Mouse (Mus musculus): ENCODE measurements around the gene Abhd17a. TPM values are rescaled to one million over a fixed set of nuclear protein-coding genes. Genes with fewer than 3 reads are reported as not detected.

The Abhd17a gene
- polyA plus RNA-seq, 1 experiment from 2014 or later: 35.9 TPM

DNA sequence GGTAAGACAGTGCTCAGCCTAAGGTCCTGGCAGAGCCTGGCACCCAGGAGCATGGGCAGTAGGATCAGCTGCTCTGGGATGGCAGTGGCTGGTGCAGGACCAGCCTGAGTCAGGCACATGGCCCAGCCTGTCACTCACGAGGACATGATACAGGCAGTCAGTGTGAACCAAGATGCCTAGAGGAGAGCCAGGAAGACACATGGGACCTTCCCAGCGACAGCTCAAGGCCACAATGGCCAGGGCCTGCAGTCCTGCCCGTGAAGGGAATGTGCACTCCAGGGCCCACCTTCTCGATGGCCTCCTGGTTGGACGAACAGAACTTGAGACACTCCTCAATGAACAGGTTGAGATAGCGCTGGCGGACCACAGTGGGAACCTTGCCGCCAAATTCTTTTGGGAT is 44.6 kb downstream of the Abhd17a start:
- Histone ChIP-seq H3K36me3 (ENCODE audit: control insufficient read depth, insufficient read depth) (peaks cover 66% of the 10 kb centered on the region), H3K4me3 (ENCODE audit: low read depth, low read length) (no peak overlapping the region), H3K9ac (ENCODE audit: low read depth, low read length) (no peak overlapping the region), H3K4me2 (ENCODE audit: low read depth, low read length) (no peak overlapping the region), H3K27me3 (ENCODE audit: control insufficient read depth, insufficient read depth, low read depth, low read length) (no peaks in the 10 kb centered on the region), H3K9me3 (replicated peaks; ENCODE audit: control insufficient read depth, low read length) (no peaks in the 10 kb centered on the region), H3K27ac (ENCODE audit: low read length) (no peak overlapping the region), H3K4me1 (ENCODE audit: control insufficient read depth, low read depth, low read length) (peaks cover 26% of the 10 kb centered on the region)
- 84% methylated on average over 8 of the region's 8 CpGs for WGBS (ENCODE audit: insufficient replicate concordance)
- no peak for ATAC-seq (ENCODE audit: low read depth)

DNA sequence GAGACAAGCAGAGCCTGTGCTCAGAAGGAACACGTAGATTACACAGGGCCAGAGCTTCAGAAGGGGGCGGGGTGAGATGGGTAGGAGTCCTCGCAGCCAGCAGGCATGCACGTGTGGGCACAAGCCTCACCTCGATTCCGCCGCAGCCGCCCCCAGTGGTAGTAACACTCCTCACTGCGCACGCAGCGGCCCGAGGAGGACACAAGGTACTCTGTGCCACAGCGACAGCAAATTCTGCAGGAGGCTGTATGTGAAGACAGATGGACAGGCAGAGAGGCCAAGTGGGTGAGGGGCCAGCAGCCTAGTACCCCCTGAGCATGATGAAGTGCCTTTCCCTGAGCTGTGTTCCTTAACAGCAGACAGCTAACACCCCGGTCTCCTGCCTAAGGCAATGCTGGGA is 46.3 kb downstream of the Abhd17a start:
- no peak overlapping the region for H3K9ac ChIP-seq (ENCODE audit: low read depth, low read length)
- no peak overlapping the region for H3K4me3 ChIP-seq (ENCODE audit: low read depth, low read length)
- WGBS (ENCODE audit: insufficient replicate concordance): 89% methylated on average over 14 of the region's 14 CpGs
- no peak overlapping the region for H3K27ac ChIP-seq (ENCODE audit: low read length)
- H3K36me3 ChIP-seq (ENCODE audit: control insufficient read depth, insufficient read depth): peaks cover 56% of the 10 kb centered on the region
- peaks cover 38% of the 10 kb centered on the region for H3K4me1 ChIP-seq (ENCODE audit: control insufficient read depth, low read depth, low read length)
- no peaks in the 10 kb centered on the region for H3K9me3 ChIP-seq (replicated peaks; ENCODE audit: control insufficient read depth, low read length)
- H3K4me2 ChIP-seq (ENCODE audit: low read depth, low read length): no peak overlapping the region
- no peaks in the 10 kb centered on the region for H3K27me3 ChIP-seq (ENCODE audit: control insufficient read depth, insufficient read depth, low read depth, low read length)
- ATAC-seq (ENCODE audit: low read depth): no peak

DNA sequence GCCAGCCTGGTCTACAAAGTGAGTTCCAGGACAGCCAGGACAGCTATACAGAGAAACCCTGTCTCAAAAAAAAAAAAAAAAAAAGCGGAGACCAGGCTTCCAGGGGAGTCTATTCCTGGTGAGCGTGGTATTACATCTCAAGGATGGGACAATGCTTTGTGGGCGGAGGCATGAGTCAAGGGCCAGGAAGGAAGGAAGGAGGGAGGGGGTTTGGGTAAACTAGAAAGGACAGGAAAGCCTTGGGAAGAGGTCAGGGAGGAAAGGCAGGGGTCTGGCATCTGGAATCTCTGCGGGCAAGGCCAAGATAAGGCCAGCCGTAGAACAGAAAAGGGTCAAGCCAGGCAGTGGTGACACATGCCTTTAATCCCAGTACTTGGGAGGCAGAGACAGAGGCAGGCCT is 50.6 kb downstream of the Abhd17a start:
- Histone ChIP-seq H3K36me3 (ENCODE audit: control insufficient read depth, insufficient read depth) (peaks cover 26% of the 10 kb centered on the region), H3K9ac (ENCODE audit: low read depth, low read length) (no peak overlapping the region), H3K27me3 (ENCODE audit: control insufficient read depth, insufficient read depth, low read depth, low read length) (no peaks in the 10 kb centered on the region; the same call in 1 of the 2 replicates), H3K27ac (ENCODE audit: low read length) (0 out of 2 replicates have a peak overlapping the region, but pooled peaks have one; percentile 26), H3K4me3 (ENCODE audit: low read depth, low read length) (no peak overlapping the region), H3K9me3 (replicated peaks; ENCODE audit: control insufficient read depth, low read length) (no peaks in the 10 kb centered on the region), H3K4me2 (ENCODE audit: low read depth, low read length) (peak overlapping the region; percentile 81), H3K4me1 (ENCODE audit: control insufficient read depth, low read depth, low read length) (peaks cover 46% of the 10 kb centered on the region)
- WGBS (ENCODE audit: insufficient replicate concordance): 19% methylated on average over 5 of the region's 5 CpGs
- no peak for ATAC-seq (ENCODE audit: low read depth)

DNA sequence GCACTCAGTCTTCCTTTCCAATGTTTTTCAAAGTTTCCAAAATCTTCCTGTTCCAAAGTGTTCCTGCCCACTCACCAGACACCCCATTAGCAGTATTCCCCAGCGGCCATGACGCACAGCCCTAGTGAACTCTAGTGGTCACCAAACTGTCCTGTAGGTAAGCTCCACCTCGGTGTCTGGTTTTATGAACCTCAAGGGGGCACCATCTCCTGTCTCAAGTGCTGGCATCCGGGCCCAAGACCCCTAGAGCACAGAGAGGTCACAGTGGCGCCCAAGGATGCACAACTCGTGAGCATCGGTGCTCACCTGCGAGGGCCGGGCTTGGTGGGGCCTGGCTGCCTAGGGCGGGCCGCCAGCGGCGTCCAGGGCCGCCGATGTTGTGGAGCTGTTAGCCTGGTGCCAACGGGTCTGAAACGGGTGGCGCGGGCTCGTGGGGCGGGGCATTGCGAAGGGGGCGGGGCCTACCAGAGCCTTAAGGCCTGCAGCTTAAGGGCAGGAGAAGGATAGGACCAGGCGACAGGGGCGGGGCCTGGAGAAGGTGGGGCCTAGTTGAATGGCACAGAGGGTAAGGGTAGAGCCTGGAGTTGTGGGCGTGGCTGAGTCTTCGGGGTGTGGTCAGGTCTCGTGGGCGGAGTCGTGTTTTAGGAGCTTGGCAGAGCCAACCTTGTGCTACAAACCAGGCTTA is 51.3 kb downstream of the Abhd17a start, which contains the start of gene Atp8b3:
Gene Atp8b3, minus strand, starts transcription at position 415 of the 685 bp plus-strand sequence.
- WGBS (ENCODE audit: insufficient replicate concordance): 2% methylated on average over 30 of the region's 30 CpGs
- Histone ChIP-seq H3K27me3 (ENCODE audit: control insufficient read depth, insufficient read depth, low read depth, low read length) (no peaks in the 10 kb centered on the region; the same call in 1 of the 2 replicates), H3K4me2 (ENCODE audit: low read depth, low read length) (peak within 1 kb of the TSS; percentile 81), H3K9ac (ENCODE audit: low read depth, low read length) (peak within 1 kb of the TSS; percentile 61), H3K27ac (ENCODE audit: low read length) (peak within 1 kb of the TSS; percentile 67; the same call in 1 of the 2 replicates), H3K4me3 (ENCODE audit: low read depth, low read length) (peak within 1 kb of the TSS; percentile 56), H3K9me3 (replicated peaks; ENCODE audit: control insufficient read depth, low read length) (no peaks in the 10 kb centered on the region), H3K4me1 (ENCODE audit: control insufficient read depth, low read depth, low read length) (peaks cover 52% of the 10 kb centered on the region), H3K36me3 (ENCODE audit: control insufficient read depth, insufficient read depth) (peaks cover 20% of the 10 kb centered on the region)
- peak; percentile 94 for ATAC-seq (ENCODE audit: low read depth)

DNA sequence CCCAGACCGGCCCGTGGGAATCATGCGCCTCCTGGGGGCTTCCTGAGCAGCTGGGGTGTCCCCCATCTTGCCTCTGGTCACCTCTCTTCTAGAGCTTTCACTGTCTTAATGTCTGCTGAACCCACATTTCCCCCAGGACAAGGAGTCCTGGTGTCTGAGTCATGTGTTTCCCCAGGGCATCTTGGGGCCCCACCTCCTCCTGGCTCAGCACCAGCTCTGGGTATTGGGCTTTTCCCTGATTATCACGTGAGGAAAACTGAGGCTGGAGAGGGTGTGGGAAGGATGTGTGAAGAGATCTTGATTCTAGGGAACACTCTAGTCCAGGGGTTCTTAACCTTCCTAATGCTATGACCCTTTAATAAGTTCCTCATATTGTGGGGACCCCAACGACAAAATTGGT is 52.0 kb downstream of the Abhd17a start:
- Histone ChIP-seq H3K4me1 (ENCODE audit: control insufficient read depth, low read depth, low read length) (peaks cover 59% of the 10 kb centered on the region), H3K4me3 (ENCODE audit: low read depth, low read length) (no peak overlapping the region), H3K27me3 (ENCODE audit: control insufficient read depth, insufficient read depth, low read depth, low read length) (no peaks in the 10 kb centered on the region; the same call in 1 of the 2 replicates), H3K9ac (ENCODE audit: low read depth, low read length) (no peak overlapping the region), H3K36me3 (ENCODE audit: control insufficient read depth, insufficient read depth) (peaks cover 14% of the 10 kb centered on the region), H3K9me3 (replicated peaks; ENCODE audit: control insufficient read depth, low read length) (no peaks in the 10 kb centered on the region), H3K27ac (ENCODE audit: low read length) (no peak overlapping the region), H3K4me2 (ENCODE audit: low read depth, low read length) (no peak overlapping the region)
- ATAC-seq (ENCODE audit: low read depth): no peak
- WGBS (ENCODE audit: insufficient replicate concordance): 47% methylated on average over 5 of the region's 5 CpGs

DNA sequence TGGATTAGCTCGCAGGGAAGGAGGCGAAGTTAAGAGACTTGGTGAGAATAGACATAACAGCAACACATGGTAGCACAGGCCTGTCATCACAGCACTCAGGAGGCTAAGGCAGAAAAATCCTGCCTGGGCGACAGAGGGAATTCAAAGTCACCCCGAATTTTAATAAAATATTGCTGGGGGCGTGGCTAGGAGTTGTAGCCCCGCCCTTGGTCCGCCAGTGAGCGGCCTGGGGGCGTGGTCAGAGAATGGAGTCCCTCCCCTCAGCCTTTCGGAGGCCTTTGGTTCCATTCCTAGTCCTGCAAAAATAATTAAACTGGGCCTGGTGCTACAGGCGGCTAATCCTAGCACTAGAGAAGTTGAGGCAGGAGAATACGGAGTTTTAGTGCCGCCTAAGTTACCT is 54.4 kb downstream of the Abhd17a start:
- Histone ChIP-seq H3K4me2 (ENCODE audit: low read depth, low read length) (peak overlapping the region; percentile 79), H3K9ac (ENCODE audit: low read depth, low read length) (peak overlapping the region; percentile 54), H3K4me3 (ENCODE audit: low read depth, low read length) (peak overlapping the region; percentile 59), H3K36me3 (ENCODE audit: control insufficient read depth, insufficient read depth) (no peaks in the 10 kb centered on the region), H3K4me1 (ENCODE audit: control insufficient read depth, low read depth, low read length) (peaks cover 64% of the 10 kb centered on the region), H3K27ac (ENCODE audit: low read length) (peak overlapping the region; percentile 85), H3K27me3 (ENCODE audit: control insufficient read depth, insufficient read depth, low read depth, low read length) (no peaks in the 10 kb centered on the region; the same call in 1 of the 2 replicates), H3K9me3 (replicated peaks; ENCODE audit: control insufficient read depth, low read length) (no peaks in the 10 kb centered on the region)
- 13% methylated on average over 13 of the region's 13 CpGs for WGBS (ENCODE audit: insufficient replicate concordance)
- ATAC-seq (ENCODE audit: low read depth): no peak

DNA sequence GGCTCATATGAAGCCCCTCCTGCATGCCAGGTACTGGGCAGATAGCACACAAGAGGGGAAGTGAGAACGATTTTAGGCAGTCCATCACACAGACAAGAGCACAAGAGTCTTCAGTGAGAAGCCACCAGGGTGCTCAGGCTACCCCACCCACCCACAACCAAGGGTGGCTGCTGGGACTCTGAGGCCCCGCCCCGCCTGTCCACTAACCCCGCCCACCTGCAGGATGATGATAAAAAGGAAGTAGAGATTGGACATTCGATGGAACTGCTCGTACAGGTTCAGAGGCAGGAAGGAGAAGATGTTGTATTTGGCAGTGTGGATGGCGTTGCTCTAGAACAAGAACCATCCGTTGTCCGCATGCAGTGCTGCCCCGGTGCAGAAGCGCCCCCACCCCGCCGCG is 55.1 kb downstream of the Abhd17a start:
- ATAC-seq (ENCODE audit: low read depth): peak; percentile 31
- no peaks in the 10 kb centered on the region; the same call in 1 of the 2 replicates for H3K27me3 ChIP-seq (ENCODE audit: control insufficient read depth, insufficient read depth, low read depth, low read length)
- H3K27ac ChIP-seq (ENCODE audit: low read length): peak overlapping the region; percentile 85
- H3K4me3 ChIP-seq (ENCODE audit: low read depth, low read length): peak overlapping the region; percentile 59
- H3K4me2 ChIP-seq (ENCODE audit: low read depth, low read length): peak overlapping the region; percentile 79
- 2% methylated on average over 14 of the region's 14 CpGs for WGBS (ENCODE audit: insufficient replicate concordance)
- peaks cover 61% of the 10 kb centered on the region for H3K4me1 ChIP-seq (ENCODE audit: control insufficient read depth, low read depth, low read length)
- H3K9me3 ChIP-seq (replicated peaks; ENCODE audit: control insufficient read depth, low read length): no peaks in the 10 kb centered on the region
- H3K9ac ChIP-seq (ENCODE audit: low read depth, low read length): peak overlapping the region; percentile 54
- H3K36me3 ChIP-seq (ENCODE audit: control insufficient read depth, insufficient read depth): no peaks in the 10 kb centered on the region

DNA sequence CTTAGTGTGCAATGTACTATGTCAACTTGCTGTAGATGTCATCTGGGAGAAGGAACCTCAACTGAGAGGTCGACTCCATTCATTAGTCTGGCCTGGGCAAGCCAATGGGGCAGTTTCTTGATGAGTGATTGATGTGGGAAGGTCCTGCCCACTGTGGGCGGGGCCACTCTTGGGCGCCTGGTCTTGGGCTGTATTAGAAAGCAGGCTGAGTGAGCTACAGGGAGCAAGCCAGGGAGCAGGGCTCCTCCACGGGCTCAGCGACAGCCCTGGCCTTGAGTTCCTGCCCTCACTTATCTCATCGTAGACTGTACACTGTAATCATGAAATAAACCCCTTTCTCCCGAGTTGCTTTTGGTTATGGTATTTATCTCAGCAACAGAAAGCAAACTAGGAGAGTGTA is 56.4 kb downstream of the Abhd17a start:
- Histone ChIP-seq H3K4me3 (ENCODE audit: low read depth, low read length) (no peak overlapping the region), H3K9me3 (replicated peaks; ENCODE audit: control insufficient read depth, low read length) (no peaks in the 10 kb centered on the region), H3K4me1 (ENCODE audit: control insufficient read depth, low read depth, low read length) (peaks cover 49% of the 10 kb centered on the region), H3K27me3 (ENCODE audit: control insufficient read depth, insufficient read depth, low read depth, low read length) (peaks cover 3% of the 10 kb centered on the region; the same call in 1 of the 2 replicates), H3K36me3 (ENCODE audit: control insufficient read depth, insufficient read depth) (no peaks in the 10 kb centered on the region), H3K9ac (ENCODE audit: low read depth, low read length) (peak overlapping the region; percentile 19; the same call in 1 of the 2 replicates), H3K4me2 (ENCODE audit: low read depth, low read length) (peak overlapping the region; percentile 27; the same call in 1 of the 2 replicates), H3K27ac (ENCODE audit: low read length) (peak overlapping the region; percentile 85)
- WGBS (ENCODE audit: insufficient replicate concordance): 4% methylated on average over 7 of the region's 7 CpGs
- peak; percentile 72 for ATAC-seq (ENCODE audit: low read depth)
